Mouse (Mus musculus) heart, adult 8-10 months (tissue): ENCODE data around the gene Prss53. TPM values are rescaled to one million over a fixed set of nuclear protein-coding genes. Genes with fewer than 3 reads are reported as not detected.
A peak's percentile ranks its signal among the peaks of the same experiment; 100 is the strongest.

Experiments
- DNase-seq: peaks from one replicate; pipeline ENCODE4 v3.0.0; 2022; ENCODE audit warnings: low spot score
- total RNA-seq, 4 experiments: library from RNA; stranded (reverse); gene quantifications; 2 replicates each; pipeline ENCODE4 v1.2.4; 2022

Gene Prss53
- total RNA-seq = 1 to 10 TPM in 1 of 4 experiments, under 1 TPM in 3; 0.29 to 1.6 (median 0.74) TPM

DNA sequence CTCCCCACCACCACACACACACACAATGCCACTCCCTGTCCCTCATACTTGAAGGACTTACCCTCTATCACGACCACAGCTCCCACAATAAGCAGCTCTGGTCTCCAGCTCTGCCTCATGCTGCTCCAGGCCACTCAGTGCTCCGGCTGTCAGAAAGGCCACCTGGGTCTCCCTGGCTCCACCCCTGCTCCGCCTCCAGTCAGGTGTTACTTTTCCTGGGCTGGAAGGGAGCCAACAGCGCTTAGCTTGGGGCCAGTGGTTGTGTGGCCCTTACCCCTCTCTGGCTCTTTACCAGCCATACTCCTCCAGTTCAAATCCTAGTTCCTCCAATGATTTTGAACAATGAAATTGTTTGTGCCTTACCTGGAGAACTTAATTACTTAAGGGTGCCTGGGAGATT lies at the start of gene Prss53:
Gene Prss53 (minus strand): TSS at position 173 of the 400 bp plus-strand sequence.
- DNase-seq = no peak

DNA sequence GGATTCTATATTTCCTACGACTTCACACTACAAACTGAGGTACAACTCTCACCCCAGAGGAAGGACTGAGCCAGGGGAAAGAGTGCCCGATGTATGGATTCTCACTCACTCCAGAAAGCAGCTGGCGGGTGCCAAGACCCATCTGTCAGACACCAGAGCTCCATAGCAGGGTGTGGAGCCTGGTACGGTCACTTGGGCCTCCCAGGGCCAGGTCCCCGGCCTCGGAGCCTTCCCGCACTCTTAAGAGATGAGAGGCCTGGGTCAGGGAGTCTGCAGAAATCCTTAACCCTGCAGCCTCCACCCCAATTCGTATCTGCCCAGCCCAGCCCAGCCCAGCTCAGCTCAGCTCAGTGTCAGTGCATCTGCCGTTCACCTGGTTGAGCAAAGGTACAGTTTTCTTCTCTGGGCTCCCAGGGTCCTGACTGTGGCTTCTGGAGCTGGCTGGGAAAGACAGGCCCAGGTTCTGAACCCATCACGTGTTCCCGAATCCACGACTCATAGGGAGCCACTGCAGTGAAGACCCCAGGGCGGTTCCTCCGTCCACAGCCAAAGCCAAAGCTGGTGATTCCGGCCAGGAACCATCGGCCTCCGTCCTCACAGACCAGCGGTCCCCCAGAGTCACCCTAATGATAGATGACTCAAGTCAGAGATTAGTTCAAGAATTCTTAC lies 45.6 kb upstream of the Prss53 start:
- DNase-seq = no peak

DNA sequence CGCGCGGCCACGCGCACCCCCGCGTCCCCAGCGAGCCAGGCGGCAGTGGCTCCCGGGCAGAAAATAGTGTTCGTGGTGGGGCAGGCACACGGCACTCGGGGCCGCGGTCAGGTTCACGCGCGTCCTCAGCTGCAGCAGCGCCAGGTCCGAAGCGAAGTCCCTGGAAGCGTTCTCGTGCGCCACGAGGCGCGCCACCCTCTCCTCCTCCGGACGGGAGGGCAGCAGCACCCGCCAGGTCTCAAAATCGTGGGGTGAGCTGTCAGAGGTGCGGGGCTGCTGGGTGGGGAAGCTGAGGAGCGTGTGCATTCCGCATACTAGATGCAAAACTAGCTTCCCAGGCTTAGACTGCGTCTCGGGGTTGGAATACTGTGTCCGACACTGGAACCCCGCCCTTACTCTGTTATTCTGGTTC lies 45.0 kb upstream of the Prss53 start:
- DNase-seq = peak; percentile 21

DNA sequence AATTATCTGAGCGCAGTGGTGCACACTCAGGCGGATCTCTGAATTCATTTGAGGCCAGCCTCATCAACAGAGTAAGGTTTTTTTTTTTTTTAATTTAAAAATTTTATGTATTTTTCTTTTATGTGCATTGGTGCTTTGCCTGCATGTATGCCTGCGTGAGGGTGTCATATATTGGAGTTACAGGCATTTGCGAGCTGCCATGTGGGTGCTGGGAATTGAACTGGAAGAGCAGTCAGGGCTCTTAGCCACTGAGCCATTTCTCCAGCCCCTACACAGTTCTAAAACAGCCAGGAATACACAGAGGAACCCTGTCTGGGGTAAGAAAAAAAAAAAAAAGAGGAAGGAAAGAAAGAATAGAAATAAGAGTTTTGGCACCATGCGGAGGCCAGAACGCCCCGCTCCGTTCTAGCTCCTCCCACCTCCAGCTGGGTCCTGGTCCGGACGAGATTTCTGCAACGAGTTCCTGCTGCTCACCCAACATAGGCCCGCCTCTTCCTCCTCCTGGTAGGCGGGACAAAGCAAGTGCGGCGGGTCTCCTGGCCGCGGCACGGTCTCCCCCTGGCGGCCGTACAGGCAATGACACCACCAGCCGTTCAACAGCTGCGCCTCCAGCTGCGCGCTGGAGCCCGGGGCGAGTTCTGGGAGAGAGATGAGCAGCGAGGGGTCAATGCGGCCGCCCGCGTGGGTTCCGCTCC lies 44.4 kb upstream of the Prss53 start:
- DNase-seq = peak; percentile 96

DNA sequence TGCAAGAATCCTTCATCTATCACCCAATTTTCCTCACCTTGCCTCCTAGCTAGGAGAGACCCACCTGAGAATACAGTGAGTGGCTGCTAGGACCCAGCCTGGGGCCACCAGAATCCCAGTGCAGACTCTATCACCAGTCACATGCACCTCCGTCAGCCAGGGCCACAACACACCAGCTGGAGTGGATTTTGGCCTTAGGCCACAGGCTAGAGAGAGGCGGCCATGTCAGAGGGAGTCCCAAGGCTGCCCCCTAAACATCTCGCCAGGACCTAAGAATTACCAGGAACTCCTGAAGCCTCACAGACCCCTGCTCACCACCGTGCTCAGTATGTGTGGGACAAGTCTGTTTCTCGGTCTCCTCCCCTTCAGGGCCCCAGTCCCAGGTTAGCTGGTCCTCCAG lies 43.3 kb upstream of the Prss53 start:
- DNase-seq = no peak

DNA sequence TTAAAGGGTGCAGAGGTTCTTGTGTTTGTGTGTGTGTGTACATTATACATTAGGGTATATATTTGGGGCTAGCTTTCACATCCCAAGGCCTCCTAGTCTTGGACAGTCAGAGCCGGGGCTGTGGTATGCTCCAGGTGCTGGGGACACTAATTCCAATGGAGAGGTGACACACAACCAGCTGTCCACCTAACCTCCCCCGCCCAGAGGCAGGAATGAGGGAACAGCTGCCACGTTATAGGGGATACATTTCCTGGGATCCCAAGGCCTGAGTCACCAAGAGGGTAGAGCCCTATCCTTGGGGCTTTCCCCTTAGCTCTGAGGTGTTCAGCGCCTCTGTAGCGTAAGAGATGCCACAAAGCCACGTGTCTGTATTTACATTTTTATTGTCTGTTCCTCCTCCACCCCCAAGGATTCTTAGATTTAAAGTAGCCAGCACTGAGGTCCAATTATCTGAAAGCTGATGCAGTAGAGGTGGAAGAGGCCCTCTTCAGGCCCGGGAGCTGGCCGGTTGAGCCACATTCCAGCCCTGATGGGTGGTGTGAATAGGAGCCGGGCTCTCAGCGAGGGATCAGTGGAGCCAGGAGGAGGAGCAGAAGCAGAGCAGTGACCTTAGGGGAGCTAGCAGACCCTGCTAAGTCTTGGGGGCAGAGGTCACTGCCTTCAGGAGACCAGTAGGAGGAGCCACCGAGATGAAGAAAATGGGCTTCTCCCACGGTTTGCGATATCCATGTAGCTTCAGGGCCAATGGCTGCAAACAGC lies 41.7 kb upstream of the Prss53 start:
- DNase-seq = no peak

DNA sequence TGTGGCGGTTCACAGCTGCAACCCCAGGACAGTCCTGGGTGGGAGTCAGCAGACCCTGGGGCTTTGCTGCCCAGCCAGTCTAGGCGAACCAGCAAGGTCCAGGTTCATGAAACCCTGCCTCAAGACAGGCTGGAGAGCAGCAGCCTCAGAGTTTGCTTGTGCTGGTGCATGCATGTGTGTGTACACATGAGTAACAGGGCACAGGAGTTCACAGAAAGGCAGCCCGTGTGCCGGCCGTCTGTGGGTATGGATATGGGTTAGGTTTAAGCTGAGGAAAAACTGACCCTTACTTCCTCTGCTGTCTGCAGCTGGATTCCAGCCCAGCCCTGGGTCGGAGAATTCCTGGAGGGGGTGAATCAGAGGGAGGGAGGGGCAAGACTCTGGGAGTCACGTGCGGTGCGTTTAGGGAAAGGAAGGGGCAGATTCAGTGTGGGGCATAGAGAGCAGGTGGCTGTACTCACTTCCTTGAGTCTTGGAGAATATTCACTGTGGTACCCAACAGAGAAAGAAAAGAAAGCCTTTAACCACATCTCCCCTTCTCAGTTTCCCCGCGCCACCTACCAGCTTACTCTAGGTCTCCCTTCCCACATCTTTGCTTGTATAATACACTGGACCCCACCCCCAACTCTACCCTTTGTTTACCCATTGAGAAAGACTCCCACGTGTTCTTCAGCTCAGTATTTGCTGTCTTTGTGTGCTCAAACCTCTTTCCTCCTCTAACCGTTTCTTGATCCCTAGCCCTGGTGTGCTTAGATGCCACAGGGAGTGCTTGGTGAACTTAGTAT lies 40.8 kb upstream of the Prss53 start:
- DNase-seq = no peak

DNA sequence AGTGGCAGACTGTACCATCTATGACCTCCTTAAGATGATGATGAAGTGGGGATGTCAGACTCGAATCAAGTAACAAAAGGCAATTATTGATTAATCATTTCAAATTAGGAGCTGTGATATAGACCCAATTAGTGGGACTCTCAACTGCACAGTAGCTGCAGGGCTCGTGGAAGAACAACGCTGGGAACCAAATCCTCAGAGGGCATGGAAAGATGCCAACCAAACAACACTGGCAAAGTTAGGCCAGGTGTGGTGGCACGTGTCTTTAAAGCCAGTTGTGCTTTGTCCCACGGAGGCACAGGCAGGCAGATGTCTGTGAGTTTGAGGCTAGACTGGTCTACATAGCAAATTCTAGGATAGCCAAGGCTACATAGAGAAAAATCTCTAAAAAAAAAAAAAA lies 39.9 kb upstream of the Prss53 start:
- DNase-seq = no peak

DNA sequence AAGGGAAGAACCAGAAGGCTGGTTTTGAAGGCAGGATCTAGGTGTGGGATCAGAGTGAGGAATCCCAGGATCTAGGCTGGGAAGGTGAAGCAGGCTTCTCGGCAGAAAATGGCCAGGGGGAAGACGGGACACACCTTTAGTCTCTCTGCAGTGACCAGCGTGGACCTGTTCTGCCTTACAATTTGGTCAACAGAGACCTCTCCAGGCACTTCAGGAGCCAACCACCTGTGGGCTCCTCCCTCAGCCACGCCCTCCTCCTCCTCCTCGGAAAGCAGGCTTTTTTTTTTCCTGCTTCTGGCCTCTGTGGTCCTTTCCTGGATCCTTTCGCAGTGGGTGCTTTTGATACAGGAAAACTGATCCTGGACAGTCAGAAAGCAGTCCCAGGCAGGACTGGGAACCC lies 39.2 kb upstream of the Prss53 start, which contains the start of gene Prss8:
Gene Prss8 (minus strand): TSS at position 182 of the 400 bp plus-strand sequence.
- DNase-seq = no peak

DNA sequence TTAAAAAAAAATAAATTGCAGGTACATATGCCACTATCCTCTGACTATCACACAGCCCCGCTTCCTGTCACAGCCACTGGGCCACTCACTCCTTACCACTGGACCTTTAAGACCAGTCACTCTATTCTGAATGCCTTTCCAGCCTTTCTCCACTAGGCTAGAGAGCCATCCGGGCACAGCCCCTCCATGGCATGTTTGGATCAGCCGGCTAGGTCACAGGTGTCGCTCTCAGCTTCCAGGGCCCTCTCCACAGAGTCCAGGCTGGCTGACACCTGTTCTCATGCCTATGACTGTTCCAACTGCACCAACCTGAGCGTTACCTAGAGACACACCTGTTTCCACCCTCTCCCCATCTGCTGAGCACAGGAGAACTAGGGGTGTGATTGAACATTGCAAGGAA lies 37.8 kb upstream of the Prss53 start:
- no peak for DNase-seq

DNA sequence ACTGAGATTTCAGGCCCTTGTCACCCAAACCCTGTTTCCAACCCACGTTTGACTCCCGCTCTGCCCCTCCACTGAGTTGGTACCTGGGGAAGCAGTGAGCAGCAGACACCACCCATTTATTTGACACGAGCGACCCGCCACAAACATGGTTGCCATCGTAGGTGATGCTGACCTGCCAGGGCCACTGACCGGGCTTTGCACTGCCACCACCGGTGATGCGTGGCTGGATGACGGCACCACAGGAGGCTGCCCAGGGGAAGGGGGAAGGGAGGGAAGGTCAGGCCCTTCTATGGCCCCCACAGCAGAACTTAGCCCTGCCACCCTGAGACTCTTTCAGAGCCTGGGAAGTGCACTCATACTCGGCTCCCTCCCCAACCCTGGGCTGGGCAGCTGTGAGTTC lies 37.0 kb upstream of the Prss53 start:
- no peak for DNase-seq

DNA sequence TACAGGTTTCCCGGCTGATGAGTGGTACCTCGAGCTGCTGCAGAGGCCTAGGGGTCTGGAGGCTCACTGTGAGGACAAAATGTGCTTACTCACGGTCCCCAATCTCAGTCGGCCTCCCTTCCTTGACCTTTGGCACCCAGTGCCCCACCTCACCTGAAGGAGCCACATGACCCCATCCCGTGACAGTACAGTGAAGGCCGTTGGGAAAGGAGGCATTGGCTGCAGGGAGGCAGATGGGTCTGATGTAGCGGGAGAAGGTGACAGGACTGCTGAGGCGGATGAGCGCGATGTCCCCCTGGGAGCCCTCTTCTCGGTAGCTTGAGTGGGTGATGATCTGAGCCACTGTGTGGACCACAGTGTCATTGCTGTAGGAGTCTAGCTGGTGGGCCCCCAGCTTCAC lies 36.1 kb upstream of the Prss53 start:
- DNase-seq = no peak

DNA sequence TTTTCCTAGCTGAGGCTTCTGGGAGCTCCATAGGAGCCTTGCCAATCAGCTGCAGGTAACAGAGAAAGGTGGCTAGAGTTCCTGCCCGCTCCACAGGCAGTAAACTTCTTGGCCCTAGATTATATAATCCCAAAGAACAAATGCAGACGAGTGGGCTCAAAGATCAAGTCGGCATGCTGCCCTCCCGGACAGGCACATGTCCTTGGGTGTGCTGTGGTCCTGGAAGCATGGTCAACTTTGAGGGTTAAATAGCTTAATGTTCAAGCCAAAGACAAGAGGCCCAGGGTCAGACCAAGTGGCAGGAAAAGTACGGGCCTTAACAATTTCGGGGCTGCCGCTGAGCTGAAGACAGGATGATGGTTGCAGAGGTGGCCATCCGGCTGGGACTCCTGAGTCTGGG lies 35.3 kb upstream of the Prss53 start:
- no peak for DNase-seq

DNA sequence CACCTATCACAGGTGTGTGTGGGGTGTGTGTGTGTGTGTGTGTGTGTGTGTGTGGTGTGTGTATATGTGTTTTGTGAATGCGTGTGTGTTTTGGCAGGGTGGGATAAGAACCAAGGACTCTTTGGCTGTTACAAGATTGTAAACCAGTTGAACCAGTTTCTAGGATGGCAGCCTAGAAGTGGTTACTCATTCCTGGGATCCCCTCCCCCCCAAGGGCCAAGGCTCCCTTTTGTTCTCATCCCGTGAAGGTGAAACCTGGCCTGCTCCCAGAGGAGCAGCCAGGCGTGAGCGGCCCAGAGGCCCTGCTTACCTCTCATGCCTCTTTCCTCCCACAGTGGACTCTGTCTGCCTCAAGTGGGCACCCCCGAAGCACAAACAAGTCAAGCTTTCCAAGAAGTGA lies 34.5 kb upstream of the Prss53 start:
- DNase-seq = no peak

DNA sequence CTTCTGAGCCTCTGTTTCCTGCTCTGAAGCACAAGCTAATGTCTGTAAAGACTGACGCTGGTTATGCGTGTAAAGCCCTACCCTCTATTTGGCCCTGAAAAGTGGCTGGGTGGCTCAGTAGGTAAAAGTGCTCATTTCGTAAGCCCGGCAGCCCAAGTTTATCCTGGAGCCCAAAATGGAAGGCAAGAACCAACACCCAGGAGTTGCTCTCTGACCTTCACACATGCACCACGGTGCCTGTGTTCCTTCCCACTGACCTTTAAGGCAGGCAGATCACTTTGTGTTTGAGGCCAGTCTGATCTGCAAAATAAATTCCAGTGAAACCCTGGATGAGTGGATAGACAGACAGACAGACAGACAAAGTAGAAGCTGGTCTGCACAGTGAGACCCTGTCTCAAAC lies 32.9 kb upstream of the Prss53 start:
- DNase-seq = no peak

DNA sequence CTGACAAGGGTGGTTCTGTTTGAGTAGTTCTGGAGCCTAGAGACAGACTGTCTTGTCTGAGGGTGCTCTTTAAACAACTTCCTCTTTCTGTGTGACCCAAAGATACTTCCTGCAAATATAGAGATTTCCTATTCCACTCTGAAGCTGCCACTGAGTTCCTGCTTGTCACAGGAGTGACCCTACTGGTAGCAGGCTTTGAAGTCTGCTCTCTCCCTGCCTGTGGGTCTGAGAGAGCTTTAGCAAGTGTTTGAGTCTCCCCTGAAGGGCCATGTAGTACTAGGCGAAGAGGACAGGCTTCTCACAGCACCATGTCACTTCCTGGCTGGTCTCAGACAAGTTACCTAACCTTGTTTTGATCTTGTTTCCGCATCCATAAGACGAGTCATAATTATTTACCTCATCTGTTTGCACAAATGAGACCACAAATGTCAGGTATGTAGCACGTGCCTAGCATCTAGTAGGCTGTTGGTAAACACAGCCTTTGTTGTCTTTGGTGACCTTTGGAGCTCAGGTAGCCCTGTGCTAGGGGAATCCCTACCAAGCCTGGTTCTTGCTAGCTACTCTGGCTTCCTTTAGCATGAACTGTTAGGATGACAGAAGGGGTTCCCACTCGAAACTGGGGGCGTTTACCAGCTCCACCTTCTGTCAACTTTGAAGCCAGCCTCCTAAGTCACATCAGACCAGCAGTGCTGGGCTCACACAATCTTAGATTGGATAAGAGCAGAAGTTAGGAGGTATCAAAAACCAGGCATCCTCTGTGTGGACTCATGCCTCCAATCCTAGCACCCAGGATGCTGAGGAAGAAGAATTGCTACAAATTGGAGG lies 31.9 kb upstream of the Prss53 start:
- no peak for DNase-seq

DNA sequence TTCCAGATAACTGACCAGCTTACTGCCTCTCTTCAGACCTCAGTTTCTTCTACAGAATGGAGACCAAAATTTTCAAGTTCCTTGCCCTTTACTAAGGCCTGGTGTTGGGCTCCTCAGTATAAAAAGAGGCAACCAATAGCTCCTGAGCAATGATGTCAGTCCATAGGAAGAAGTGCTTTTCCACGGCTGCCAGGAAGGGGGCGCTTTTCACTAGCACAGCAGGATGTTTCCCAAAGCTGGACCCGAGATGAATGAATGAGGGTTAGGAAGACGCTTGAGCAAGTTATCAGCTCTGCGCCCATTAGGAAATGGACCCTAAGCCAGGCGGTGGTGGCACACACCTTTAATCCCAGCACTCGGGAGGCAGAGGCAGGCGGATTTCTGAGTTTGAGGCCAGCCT lies 30.7 kb upstream of the Prss53 start:
- DNase-seq = no peak

DNA sequence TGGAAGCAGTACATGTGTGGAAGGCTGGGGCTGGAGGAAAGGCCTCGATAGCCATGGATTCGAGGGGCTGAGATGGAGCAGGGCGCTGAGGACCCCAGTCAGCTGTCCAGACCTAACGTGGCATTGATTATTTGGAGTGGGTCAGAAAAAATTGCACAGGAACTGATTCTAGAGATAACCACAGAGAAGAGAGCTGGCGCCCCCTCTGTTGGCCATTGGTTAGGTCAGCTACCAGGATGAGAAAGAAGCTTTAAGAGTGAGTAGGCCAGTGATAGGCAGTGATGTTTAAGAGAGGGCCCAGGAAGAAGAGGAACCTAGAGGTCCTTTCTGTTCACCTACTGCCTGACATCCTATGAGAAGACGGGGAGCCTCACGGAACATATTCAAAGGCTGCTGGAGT lies 28.5 kb upstream of the Prss53 start:
- DNase-seq = no peak

DNA sequence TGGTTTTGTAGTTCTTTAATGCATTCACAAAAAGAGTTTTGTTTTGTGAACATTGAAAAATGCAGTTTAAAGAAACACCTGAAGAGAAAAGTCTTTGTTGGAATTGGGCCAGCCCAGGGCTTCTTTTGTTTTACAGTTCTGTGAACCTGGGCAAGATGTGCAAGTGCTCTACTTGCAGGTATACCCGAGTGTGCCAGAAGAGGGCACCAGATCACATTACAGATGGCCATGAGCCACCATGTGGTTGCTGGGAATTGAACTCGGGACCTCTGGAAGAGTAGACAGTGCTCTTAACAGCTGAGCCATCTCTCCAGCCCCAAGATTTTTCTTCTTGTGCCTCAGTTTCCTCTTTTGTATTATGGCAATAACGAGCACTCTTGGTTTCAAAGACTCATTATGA lies 27.4 kb upstream of the Prss53 start:
- DNase-seq = no peak

DNA sequence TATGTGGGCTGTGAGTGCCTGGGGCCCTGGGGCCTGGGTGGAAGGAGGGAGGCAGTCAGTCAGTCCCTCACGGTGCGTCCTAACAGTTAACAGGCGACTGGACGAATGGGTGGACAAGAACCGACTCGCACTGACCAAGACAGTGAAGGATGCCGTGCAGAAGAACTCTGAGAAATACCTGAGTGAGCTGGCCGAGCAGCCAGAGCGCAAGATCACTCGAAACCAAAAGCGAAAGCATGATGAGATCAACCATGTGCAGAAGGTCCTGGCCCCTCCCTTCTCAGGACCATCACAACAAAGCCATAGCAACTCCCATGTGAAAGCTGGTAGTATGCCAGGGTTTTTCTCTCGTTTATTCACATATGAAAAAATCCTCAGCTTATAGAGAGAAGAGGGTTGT lies 24.5 kb upstream of the Prss53 start:
- no peak for DNase-seq

DNA sequence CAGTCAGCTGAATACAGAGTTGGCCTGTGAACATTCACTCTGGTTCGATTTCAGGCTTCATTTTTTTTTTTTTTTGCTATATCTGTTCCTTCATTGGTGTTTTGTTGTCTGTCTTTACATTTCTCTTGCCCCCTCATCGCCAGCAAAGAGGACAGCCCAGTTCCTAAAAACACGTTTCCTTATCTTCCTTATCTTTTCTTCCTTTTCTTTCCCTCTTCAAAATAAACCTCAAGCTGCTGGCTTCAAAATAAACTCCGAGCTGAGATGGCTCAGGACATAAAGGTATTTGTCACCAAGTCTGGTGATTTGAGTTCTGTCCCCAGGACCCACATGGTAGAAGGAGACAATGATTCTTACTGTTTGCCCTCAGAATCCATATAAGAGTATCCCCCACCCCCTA lies 22.2 kb upstream of the Prss53 start:
- no peak for DNase-seq
